Mouse (Mus musculus) embryo, embryonic 9.5 days (tissue): Measurements from ENCODE around the gene Gm13271.
A peak's percentile ranks its signal among the peaks of the same experiment; 100 is the strongest.
"Not testable (repeated sequence)": the region's sequence is repeated elsewhere in the genome, so short reads cannot be mapped to it uniquely, and the experiment has no call there.

Experiments
- DNase-seq: peaks from one replicate; pipeline ENCODE4 v3.0.0-alpha.2; 2017; ENCODE audit errors: extremely low spot score

Gene Gm13271

GRCm38 (mm10) chr4:88754818-88755340, at the start of gene Gm13271:
Gm13271 (plus strand) TSS chr4:88754868.
- not testable (repeated sequence) for DNase-seq

DNA sequence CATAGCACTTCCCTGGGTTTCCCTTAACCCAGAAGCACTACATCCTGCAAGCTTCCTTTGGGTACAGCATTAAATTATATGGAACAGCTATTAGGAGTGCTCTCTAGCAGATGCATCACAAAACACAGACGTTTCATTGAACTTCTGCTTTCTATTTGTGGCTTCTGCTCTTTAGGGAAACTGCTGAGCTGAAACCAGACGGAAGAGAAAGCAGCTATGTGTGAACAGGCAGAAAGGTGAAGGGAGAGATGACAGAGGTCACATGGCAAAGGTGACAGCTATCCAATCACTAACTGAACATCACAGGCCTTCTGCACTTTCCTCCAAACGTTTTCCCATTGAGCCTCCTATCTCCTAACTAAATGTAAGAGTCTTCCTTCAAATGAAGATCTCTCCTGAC, 48.7 kb upstream of the Gm13271 start:
- DNase-seq = no peak

DNA sequence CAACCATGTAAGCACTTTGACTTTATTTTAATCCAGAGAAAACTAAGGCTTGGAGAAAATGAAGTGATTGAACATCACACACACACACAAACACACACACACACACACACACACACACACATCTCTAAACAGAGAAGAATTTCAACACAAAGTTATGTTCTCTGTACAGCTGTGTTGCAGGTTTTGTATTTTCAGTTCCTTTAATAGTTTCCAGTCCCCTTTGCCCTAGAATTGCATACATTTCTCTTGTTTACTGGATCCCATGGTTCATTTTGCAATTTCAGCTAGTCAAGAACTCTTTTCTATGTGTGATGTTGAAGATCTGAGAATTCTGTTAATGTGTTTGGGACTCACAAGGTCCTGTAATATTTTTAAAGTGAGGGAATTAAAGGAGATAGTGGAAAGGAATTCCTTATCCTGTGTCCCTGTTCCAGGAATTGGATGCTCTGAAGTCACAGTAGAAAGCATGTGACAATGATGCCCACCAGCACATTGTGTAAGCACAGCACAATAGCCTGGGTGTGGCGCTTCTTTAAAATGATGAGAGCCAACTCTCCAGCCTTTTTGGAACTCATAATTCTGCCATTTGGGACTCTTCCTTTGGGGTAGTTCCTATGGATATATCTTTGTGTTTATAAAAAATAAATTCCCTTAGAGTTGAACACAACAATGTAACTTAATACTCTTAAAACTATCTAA, 47.4 kb upstream of the Gm13271 start:
- no peak for DNase-seq

DNA sequence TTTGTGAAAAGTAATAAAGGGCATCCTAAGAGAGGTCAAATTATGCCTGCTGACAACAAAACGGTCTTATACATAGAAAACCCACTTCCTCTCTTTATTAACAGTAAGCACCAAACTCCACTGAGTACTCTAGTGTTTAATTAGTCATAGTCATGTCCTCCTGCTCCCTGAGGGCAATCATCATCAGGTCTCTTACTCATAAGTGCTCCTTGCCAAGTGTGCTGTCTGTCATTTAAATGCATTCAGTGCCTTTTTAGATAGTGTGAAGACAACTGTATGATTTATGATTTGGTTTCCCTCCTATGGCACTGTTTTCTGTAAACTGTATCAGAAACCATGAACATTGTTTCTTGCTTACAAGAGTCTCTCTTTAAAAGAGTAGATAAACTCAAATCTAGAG, 40.4 kb upstream of the Gm13271 start:
- no peak for DNase-seq

DNA sequence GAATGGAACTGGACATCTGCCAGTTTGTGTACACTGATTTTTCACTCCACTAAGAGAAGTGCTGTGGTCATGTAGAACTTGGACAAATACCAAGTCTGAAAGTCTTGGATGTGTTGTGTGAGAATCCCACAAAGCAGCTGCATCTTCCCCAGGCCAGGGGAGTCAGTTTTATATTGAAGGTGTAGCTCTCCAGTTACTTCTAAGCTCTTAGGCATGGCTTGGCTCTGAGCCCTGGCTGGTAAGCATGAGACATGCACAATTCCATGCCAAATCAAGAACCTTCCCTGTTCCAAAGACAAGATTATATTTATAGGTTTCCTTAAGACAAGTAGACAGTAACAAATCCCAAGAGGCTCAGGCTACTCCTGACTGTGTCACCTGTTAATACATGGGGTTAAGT, 39.6 kb upstream of the Gm13271 start:
- DNase-seq = no peak

DNA sequence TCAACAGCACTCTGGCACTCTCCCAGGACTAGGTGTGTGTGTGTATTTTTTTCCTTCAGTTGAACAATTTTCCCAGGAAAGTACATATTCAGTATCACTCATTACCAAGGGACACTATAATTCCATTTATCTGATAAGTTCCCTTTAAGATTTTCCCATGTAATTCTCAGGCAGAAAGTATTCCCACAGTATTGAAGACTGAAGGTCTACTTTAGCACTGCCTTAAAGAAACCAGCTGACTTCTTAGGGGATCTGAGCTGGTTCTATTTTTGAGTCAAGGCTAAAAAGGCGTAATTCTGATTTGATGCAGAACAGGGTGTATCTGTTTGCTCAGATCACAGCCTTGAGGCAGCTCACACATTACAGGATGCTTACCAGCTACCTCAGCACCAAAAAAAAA, 36.0 kb upstream of the Gm13271 start:
- DNase-seq = no peak

GRCm38 (mm10) chr4:88721791-88722721, 32.6 kb upstream of the Gm13271 start, which contains the start of the genes Gm26566 and Klhl9:
Gm26566 (plus strand) TSS chr4:88721805.
Klhl9 (minus strand) TSS chr4:88722465.
- DNase-seq = peak; percentile 96

DNA sequence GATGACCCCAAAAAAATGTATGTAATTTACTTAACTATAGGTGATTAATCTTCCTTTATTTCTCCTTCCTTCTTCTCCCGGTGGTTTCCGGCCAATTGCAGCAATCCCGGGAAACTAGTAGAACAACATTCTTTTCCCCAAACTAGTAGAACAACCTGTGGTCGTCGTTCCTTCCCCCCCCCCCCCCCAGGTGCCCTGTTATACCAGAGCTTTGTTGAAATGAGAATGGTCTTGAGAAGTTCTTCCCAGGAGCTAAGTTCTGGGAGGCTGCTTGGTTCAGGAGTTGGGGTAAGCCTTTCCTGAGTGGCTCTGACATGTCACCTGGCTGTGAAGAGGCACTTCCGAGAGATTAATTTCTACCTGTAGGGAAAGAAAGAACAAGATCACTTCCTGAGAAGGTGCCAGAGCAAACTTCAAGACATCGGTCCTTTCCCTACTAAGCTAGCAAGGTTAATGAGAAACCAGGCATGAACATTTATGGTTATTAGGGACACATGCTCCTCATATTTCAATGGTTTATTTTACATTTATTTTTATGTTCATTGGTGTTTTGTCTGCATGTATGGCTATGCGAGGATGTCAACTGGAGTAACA, 31.1 kb upstream of the Gm13271 start:
- no peak for DNase-seq

- DNase-seq = no peak
Measured at GRCm38 (mm10) chr4:88726727-88727126, 27.9 kb upstream of the Gm13271 start.

GRCm38 (mm10) chr4:88727324-88727723, 27.3 kb upstream of the Gm13271 start:
- peak; percentile 27 for DNase-seq

DNA sequence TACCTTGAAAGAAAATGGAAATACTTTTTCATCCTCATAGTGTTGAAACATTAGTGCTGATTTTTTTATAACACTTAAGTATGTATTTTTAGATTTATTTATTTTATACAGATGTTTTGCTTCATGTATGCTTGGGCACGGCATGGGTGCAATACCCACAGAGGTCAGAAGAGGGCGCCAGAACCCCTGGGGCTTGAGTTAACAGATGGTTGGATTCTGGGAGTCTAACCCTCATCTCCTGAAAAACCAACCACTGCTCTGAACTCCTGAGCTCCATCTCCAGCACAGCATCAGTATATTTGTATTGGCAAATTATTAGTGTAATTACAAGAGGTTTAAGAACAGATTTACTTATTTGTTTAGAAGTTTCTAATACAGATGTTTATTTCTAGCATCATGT, 16.2 kb upstream of the Gm13271 start:
- peak; percentile 80 for DNase-seq

GRCm38 (mm10) chr4:88739036-88739435, 15.6 kb upstream of the Gm13271 start:
- DNase-seq = no peak

GRCm38 (mm10) chr4:88741426-88741825, 13.2 kb upstream of the Gm13271 start:
- DNase-seq = no peak

DNA sequence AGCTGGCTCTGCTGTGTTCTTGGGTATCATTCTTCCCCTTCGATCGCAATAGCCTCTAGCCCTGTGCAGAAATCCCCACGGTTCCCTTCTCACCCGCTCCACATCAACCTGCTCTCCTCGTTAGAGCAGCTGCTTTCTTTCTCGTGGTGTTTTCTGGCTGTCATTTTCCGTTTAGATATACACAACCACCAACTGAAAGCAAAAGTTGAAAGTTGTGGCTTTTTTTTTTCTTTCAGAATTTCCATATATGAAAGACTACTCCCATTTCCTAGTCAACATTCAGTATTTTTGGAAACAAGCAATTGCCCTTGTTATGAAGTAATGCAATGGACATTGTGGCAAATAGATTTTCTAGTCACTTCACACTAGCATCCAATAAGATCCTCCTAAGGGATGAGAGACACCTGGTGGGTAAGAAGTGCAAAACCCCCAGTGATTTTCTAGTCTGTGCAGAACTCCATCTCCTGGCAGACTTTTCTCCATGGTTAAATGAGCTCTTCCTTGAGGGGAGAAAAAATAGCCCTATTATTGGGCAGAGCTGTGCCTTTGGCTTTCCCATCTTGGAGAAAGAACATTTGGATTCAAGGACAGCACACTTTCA, 11.8 kb upstream of the Gm13271 start:
- DNase-seq = no peak

- no peak for DNase-seq
Measured at GRCm38 (mm10) chr4:88744207-88744606, 10.5 kb upstream of the Gm13271 start.

- no peak for DNase-seq
Measured at GRCm38 (mm10) chr4:88749926-88750325, 4.7 kb upstream of the Gm13271 start.

DNA sequence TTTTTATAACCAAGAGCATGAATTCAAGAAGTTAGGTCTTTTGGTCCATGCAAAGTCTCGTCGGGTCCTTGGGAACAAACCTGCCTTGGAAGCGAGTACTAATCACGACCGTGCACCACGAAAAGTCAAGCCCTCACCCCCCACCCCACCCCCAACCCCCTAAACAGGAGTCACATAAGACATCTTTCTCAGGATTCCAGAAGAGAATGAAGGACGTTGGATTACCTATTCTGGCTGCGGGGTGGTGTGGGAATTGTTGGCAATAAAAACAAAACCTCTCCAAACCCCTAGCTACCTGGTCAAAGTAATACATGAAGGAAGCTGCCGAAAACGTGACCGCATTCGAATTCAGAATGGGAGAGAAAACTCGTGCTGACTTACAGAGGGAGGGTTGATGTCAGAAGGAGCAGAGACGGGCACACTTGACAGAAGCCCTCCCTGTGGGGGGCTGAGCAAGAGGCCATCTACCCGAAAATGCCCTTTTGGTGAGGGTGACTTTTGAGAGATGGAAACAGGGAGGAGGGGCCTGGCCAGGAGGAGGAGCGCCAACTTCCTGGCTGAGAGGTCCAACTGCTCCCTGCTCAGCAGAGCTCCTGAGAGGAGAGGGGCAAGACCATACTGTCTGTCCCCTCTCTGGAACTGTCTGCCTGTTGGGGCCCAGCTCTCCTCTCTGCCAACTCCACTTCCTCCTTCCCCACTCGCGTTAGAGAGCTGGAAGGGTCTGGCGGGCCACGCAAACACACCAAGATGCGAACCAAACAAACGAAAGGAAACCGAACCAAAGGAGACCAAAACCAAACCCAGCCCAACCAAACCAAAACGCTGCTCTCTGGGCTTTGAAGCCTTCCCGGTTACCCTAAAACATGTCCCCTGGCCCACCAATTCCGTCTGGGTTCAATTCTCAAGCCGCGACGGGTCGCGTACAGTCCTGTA, 2.2 kb downstream of the Gm13271 start:
- peak; percentile 52 for DNase-seq

GRCm38 (mm10) chr4:88757628-88758031, 3.0 kb downstream of the Gm13271 start:
- DNase-seq = peak; percentile 80

DNA sequence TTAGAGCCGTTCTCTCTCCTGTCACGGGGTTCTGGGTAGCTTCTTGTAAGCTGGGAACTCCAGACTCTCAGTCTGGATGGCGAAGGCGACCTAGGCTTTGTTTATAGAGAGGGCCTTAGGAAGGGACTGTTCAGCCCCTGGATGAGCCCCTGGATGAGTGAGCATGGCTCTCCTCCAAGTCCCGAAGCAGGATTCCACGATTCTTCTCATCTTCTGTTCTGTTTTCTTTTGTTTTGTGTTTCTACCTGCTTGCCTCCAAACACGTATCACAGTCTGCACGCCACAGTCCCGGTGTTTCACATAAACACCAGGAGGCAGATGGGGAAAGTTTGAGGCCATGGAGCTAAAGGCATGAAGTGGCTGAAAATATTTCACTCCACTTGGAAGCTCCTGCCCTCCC, 4.1 kb downstream of the Gm13271 start:
- DNase-seq = not testable (repeated sequence)

DNA sequence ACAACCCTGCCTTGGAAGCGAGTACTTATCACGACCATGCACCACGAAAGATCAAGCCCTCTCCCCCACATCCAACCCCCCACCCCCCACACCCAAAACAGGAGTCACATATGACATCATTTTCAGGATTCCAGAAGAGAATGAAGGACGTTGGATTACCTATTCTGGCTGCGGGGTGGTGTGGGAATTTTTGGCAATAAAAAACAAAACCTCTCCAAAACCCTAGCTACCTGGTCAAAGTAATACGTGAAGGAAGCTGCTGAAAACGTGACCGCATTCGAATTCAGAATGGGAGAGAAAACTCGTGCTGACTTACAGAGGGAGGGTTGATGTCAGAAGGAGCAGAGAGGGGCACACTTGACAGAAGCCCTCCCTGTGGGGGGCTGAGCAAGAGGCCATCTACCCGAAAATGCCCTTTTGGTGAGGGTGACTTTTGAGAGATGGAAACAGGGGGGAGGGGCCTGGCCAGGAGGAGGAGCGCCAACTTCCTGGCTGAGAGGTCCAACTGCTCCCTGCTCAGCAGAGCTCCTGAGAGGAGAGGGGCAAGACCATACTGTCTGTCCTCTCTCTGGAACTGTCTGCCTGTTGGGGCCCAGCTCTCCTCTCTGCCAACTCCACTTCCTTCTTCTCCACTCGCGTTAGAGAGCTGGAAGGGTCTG, 5.1 kb downstream of the Gm13271 start, which contains the start of gene Gm13283:
Gene Gm13283, plus strand, starts transcription at position 510 of the 659 bp plus-strand sequence.
- DNase-seq = not testable (repeated sequence)
